ENCODE assay signal across 41 mouse cellular contexts in genomic region chr7:19050172-19050571, GRCm38 (mm10). TPM values are rescaled to one million over a fixed set of nuclear protein-coding genes. Genes with fewer than 3 reads are reported as not detected.
A peak's percentile ranks its signal among the peaks of the same experiment; 100 is the strongest.
DNase-seq lines count a peak whose midpoint lies in the region; ATAC-seq and TF ChIP-seq lines count a peak whose summit lies in the region.
"Had no signal": no experiment of that assay in that cellular context is flagged by ENCODE, and none has a peak within 500 bp of the region (broad histone marks: within the 10 kb centered on the region; RNA-seq: fewer than 3 reads in every experiment).

No protein-coding gene starts in this region.

- WGBS in forebrain, postnatal 0 days: 84% methylated on average over 8 of the region's 8 CpGs
- WGBS in forebrain, embryonic 10.5 days: 89% methylated on average over 8 of the region's 8 CpGs
- WGBS in olfactory bulb, adult 2 months: 43% methylated on average over 8 of the region's 8 CpGs

- H3K9ac ChIP-seq in forebrain, postnatal 0 days: no peak overlapping the region
- H3K9ac ChIP-seq: embryonic facial prominence, embryonic 12.5 days; hindbrain, embryonic 15.5 days; limb, embryonic 13.5 days; liver, embryonic 13.5 days; neural tube, embryonic 15.5 days had no signal

- no peak for TF ChIP-seq CTCF in forebrain, postnatal 0 days (IDR thresholded peaks at IDR 0.05; ENCODE audit: low read depth)
- TF ChIP-seq CTCF in olfactory bulb, adult 2 months (IDR thresholded peaks at IDR 0.05; ENCODE audit: insufficient read depth, low read depth, low read length): no peak

- H3K36me3 ChIP-seq in forebrain, postnatal 0 days (ENCODE audit: insufficient read depth): peaks cover 72% of the 10 kb centered on the region
- H3K36me3 ChIP-seq in forebrain, embryonic 10.5 days (replicated peaks): peaks cover 97% of the 10 kb centered on the region

- no peak overlapping the region for H3K4me3 ChIP-seq in forebrain, postnatal 0 days (ENCODE audit: low read depth, low read length)
- H3K4me3 ChIP-seq in forebrain, embryonic 10.5 days: no peak overlapping the region
- no peak overlapping the region for H3K4me3 ChIP-seq in olfactory bulb, adult 2 months (ENCODE audit: insufficient read depth, low read depth, low read length)
- H3K4me3 ChIP-seq: embryonic facial prominence, embryonic 12.5 days; gastrocnemius, adult 2 months; heart, adult 2 months; hindbrain, embryonic 10.5 days; hindbrain, embryonic 15.5 days; limb, embryonic 13.5 days; liver, embryonic 13.5 days; neural tube, embryonic 15.5 days had no signal

- H3K4me2 ChIP-seq in forebrain, postnatal 0 days (ENCODE audit: low read depth): no peak overlapping the region
- H3K4me2 ChIP-seq: embryonic facial prominence, embryonic 12.5 days; hindbrain, embryonic 15.5 days; limb, embryonic 13.5 days; liver, embryonic 13.5 days; neural tube, embryonic 15.5 days had no signal

- no peak for TF ChIP-seq POLR2A in olfactory bulb, adult 2 months (IDR thresholded peaks at IDR 0.05; ENCODE audit: insufficient read depth, low read depth, low read length)

- intact Hi-C loops in left cerebral cortex, postnatal 10 days (cut with DNase I): no loop called here

- 0 out of 2 replicates have a peak, but pooled peaks have one; percentile 7 for ATAC-seq in forebrain, postnatal 0 days
- ATAC-seq: forebrain, embryonic 16.5 days; inflammation-experienced regulatory T-cells, adult 6 months; lung, postnatal 0 days; Patski had no signal

- DNase-seq in forebrain, postnatal 0 days: no peak
- DNase-seq in forebrain, embryonic 10.5 days (ENCODE audit: extremely low spot score, low spot score): no peak
- peak; percentile 36 to 70 for DNase-seq in left cerebral cortex, adult 18-20 months (ENCODE audit: low spot score in 2 of 2)
- no peak for DNase-seq in left cerebral cortex, postnatal 10 days (ENCODE audit: extremely low spot score in 1 of 2, low spot score in 2 of 2)
- peak; percentile 66 for DNase-seq in right cerebral cortex, adult 18-20 months
- no peak for DNase-seq in right cerebral cortex, postnatal 10 days (ENCODE audit: low spot score in 2 of 2)
- no peak for DNase-seq in adrenal gland, adult 2 months
- DNase-seq: adrenal gland, postnatal 14 days; cerebellum, adult 18-20 months; cerebellum, postnatal 25 days; gastrocnemius, adult 2 months; gastrocnemius, postnatal 36 days; heart, adult 2 months; heart, postnatal 14 days; kidney, adult 11 months; kidney, postnatal 14 days; liver, embryonic 13.5 days; lung, adult 18-20 months; midbrain, embryonic 14.5 days; right cerebral cortex, postnatal 4 days; thymus, adult 18-20 months; thymus, postnatal 25 days had no signal

- H3K9me3 ChIP-seq in forebrain, postnatal 0 days (ENCODE audit: low read length): no peaks in the 10 kb centered on the region
- no peaks in the 10 kb centered on the region for H3K9me3 ChIP-seq in forebrain, embryonic 10.5 days
- H3K9me3 ChIP-seq: embryonic facial prominence, embryonic 12.5 days; hindbrain, embryonic 10.5 days; hindbrain, embryonic 15.5 days; limb, embryonic 13.5 days; liver, embryonic 13.5 days; neural tube, embryonic 15.5 days had no signal

- H3K4me1 ChIP-seq in forebrain, postnatal 0 days (ENCODE audit: insufficient read depth): no peaks in the 10 kb centered on the region
- peaks cover 14% of the 10 kb centered on the region for H3K4me1 ChIP-seq in forebrain, embryonic 10.5 days
- peaks cover 55% of the 10 kb centered on the region for H3K4me1 ChIP-seq in olfactory bulb, adult 2 months (ENCODE audit: control insufficient read depth, insufficient read depth, low read length)
- H3K4me1 ChIP-seq: liver, embryonic 13.5 days had no signal

- H3K27ac ChIP-seq in forebrain, postnatal 0 days (ENCODE audit: low read depth, low read length): 0 out of 2 replicates have a peak overlapping the region, but pooled peaks have one; percentile 4
- no peak overlapping the region for H3K27ac ChIP-seq in forebrain, embryonic 10.5 days
- peak overlapping the region; percentile 93 for H3K27ac ChIP-seq in olfactory bulb, adult 2 months (ENCODE audit: insufficient read depth, low read depth, low read length)
- H3K27ac ChIP-seq: embryonic facial prominence, embryonic 12.5 days; heart, adult 2 months; hindbrain, embryonic 10.5 days; hindbrain, embryonic 15.5 days; limb, embryonic 13.5 days; liver, embryonic 13.5 days; macrophage; neural tube, embryonic 15.5 days had no signal

- H3K27me3 ChIP-seq in forebrain, postnatal 0 days (ENCODE audit: insufficient read depth, low read length): no peaks in the 10 kb centered on the region
- H3K27me3 ChIP-seq in forebrain, embryonic 10.5 days (ENCODE audit: poor library complexity, severe bottlenecking): no peaks in the 10 kb centered on the region
- H3K27me3 ChIP-seq: embryonic facial prominence, embryonic 12.5 days; hindbrain, embryonic 15.5 days; limb, embryonic 13.5 days; liver, embryonic 13.5 days; neural tube, embryonic 15.5 days; Patski had no signal

RNA-seq across cellular contexts. Expression of gene Rsph6a, which starts 4.3 kb away (rescaled TPM):
- 0.19 and 0.23 TPM in 2 replicates for total RNA-seq in forebrain, postnatal 0 days (2014; rRNA removed)
- polyA plus RNA-seq in forebrain, postnatal 0 days (2015; fragmentation: Nextera tagmentation; extraction: Ambion mirVana): 0.09 and 0.23 TPM in 2 replicates
- not detected in 2 replicates for polyA plus RNA-seq in forebrain, embryonic 10.5 days (2016; fragmentation: Nextera tagmentation; extraction: Ambion mirVana)
- total RNA-seq in left cerebral cortex, adult 18-20 months (2021): under 1 TPM in 1 of 2 experiments, not detected in 1; 0.35 TPM
- total RNA-seq in left cerebral cortex, postnatal 10 days (2021): under 1 TPM; 0.22 to 0.41 TPM
- polyA plus RNA-seq in olfactory bulb, adult 2 months (2012; ENCODE audit: insufficient read depth, insufficient read length, low replicate concordance, missing spikeins): not detected in 2 replicates
- total RNA-seq in adrenal gland, adult 2 months (2021): not detected
- polyA plus RNA-seq in adrenal gland, adult 2 months (2012; rRNA removed): not detected in 2 replicates
- total RNA-seq: adrenal gland, postnatal 14 days; gastrocnemius, adult 2 months; gastrocnemius, postnatal 36 days; heart, adult 2 months; heart, postnatal 14 days; layer of hippocampus, adult 18-20 months; megakaryocyte-erythroid progenitor cell, adult 5-6 weeks had no signal
- polyA plus RNA-seq: embryonic facial prominence, embryonic 12.5 days; forebrain, embryonic 11.5 days; heart, embryonic 14.5 days; hindbrain, embryonic 10.5 days; inflammation-experienced regulatory T-cells, adult 6 months; kidney, embryonic 14.5 days; limb, embryonic 13.5 days; liver, embryonic 13.5 days; lung, postnatal 0 days; macrophage; Patski had no signal

RNA-seq across cellular contexts. Expression of gene Dmwd, which starts 25.9 kb away (rescaled TPM):
- 96.5 and 122 TPM in 2 replicates for total RNA-seq in forebrain, postnatal 0 days (2014; rRNA removed)
- 43.6 and 43.8 TPM in 2 replicates for polyA plus RNA-seq in forebrain, postnatal 0 days (2015; fragmentation: Nextera tagmentation; extraction: Ambion mirVana)
- polyA plus RNA-seq in forebrain, embryonic 10.5 days (2016; fragmentation: Nextera tagmentation; extraction: Ambion mirVana): 14.4 and 16.3 TPM in 2 replicates
- 100 to 1,000 TPM; 143 TPM for total RNA-seq in left cerebral cortex, adult 18-20 months (2021)
- total RNA-seq in left cerebral cortex, postnatal 10 days (2021): 100 to 1,000 TPM; 155 to 157 TPM
- polyA plus RNA-seq in olfactory bulb, adult 2 months (2012; ENCODE audit: insufficient read depth, insufficient read length, low replicate concordance, missing spikeins): not detected in 2 replicates
- 10 to 100 TPM; 44.2 to 58.5 TPM for total RNA-seq in adrenal gland, adult 2 months (2021)
- polyA plus RNA-seq in adrenal gland, adult 2 months (2012; rRNA removed): 144 and 152 TPM in 2 replicates

RNA-seq across cellular contexts. Expression of gene Sympk, which starts 26.0 kb away (rescaled TPM):
- total RNA-seq in forebrain, postnatal 0 days (2014; rRNA removed): 70.3 and 73.8 TPM in 2 replicates
- 16.6 and 20.0 TPM in 2 replicates for polyA plus RNA-seq in forebrain, postnatal 0 days (2015; fragmentation: Nextera tagmentation; extraction: Ambion mirVana)
- 41.2 and 46.3 TPM in 2 replicates for polyA plus RNA-seq in forebrain, embryonic 10.5 days (2016; fragmentation: Nextera tagmentation; extraction: Ambion mirVana)
- 100 to 1,000 TPM; 116 to 123 TPM for total RNA-seq in left cerebral cortex, adult 18-20 months (2021)
- 10 to 100 TPM; 85.6 to 87.6 TPM for total RNA-seq in left cerebral cortex, postnatal 10 days (2021)
- not detected in 2 replicates for polyA plus RNA-seq in olfactory bulb, adult 2 months (2012; ENCODE audit: insufficient read depth, insufficient read length, low replicate concordance, missing spikeins)
- 100 to 1,000 TPM in 1 of 2 experiments, 10 to 100 TPM in 1; 94.4 to 103 TPM for total RNA-seq in adrenal gland, adult 2 months (2021)
- 123 and 159 TPM in 2 replicates for polyA plus RNA-seq in adrenal gland, adult 2 months (2012; rRNA removed)

RNA-seq across cellular contexts. Expression of gene Foxa3, which starts 26.8 kb away (rescaled TPM):
- total RNA-seq in forebrain, postnatal 0 days (2014; rRNA removed): not detected in 2 replicates
- not detected in 2 replicates for polyA plus RNA-seq in forebrain, postnatal 0 days (2015; fragmentation: Nextera tagmentation; extraction: Ambion mirVana)
- not detected in 2 replicates for polyA plus RNA-seq in forebrain, embryonic 10.5 days (2016; fragmentation: Nextera tagmentation; extraction: Ambion mirVana)
- not detected for total RNA-seq in left cerebral cortex, adult 18-20 months (2021)
- total RNA-seq in left cerebral cortex, postnatal 10 days (2021): not detected
- not detected in 2 replicates for polyA plus RNA-seq in olfactory bulb, adult 2 months (2012; ENCODE audit: insufficient read depth, insufficient read length, low replicate concordance, missing spikeins)
- total RNA-seq in adrenal gland, adult 2 months (2021): not detected
- polyA plus RNA-seq in adrenal gland, adult 2 months (2012; rRNA removed): 0.08 and 0.24 TPM in 2 replicates
- total RNA-seq: gastrocnemius, adult 2 months; gastrocnemius, postnatal 36 days; heart, adult 2 months; heart, postnatal 14 days; layer of hippocampus, adult 18-20 months; layer of hippocampus, postnatal 14 days; left cerebral cortex, postnatal 25 days; megakaryocyte-erythroid progenitor cell, adult 5-6 weeks; MEL had no signal
- polyA plus RNA-seq: forebrain, embryonic 11.5 days; forebrain, embryonic 16.5 days; heart, embryonic 14.5 days; hindbrain, embryonic 10.5 days; hindbrain, embryonic 15.5 days; inflammation-experienced regulatory T-cells, adult 6 months; kidney, embryonic 14.5 days; macrophage; midbrain, embryonic 14.5 days had no signal

RNA-seq across cellular contexts. Expression of gene Dmpk, which starts 33.5 kb away (rescaled TPM):
- 16.2 and 20.8 TPM in 2 replicates for total RNA-seq in forebrain, postnatal 0 days (2014; rRNA removed)
- 2.2 and 3.0 TPM in 2 replicates for polyA plus RNA-seq in forebrain, postnatal 0 days (2015; fragmentation: Nextera tagmentation; extraction: Ambion mirVana)
- polyA plus RNA-seq in forebrain, embryonic 10.5 days (2016; fragmentation: Nextera tagmentation; extraction: Ambion mirVana): 8.3 and 9.1 TPM in 2 replicates
- total RNA-seq in left cerebral cortex, adult 18-20 months (2021): 10 to 100 TPM; 26.6 to 32.0 TPM
- 10 to 100 TPM; 30.2 to 31.5 TPM for total RNA-seq in left cerebral cortex, postnatal 10 days (2021)
- not detected in 2 replicates for polyA plus RNA-seq in olfactory bulb, adult 2 months (2012; ENCODE audit: insufficient read depth, insufficient read length, low replicate concordance, missing spikeins)
- 100 to 1,000 TPM; 130 to 142 TPM for total RNA-seq in adrenal gland, adult 2 months (2021)
- polyA plus RNA-seq in adrenal gland, adult 2 months (2012; rRNA removed): 743 and 836 TPM in 2 replicates
- polyA plus RNA-seq: inflammation-experienced regulatory T-cells, adult 6 months had no signal

Comparison
In these comparisons a context has a peak if more than half of its experiments do, and no peak if none do; other contexts are left out.
1. DNase-seq: peak in left cerebral cortex, adult 18-20 months (2 of 2) and right cerebral cortex, adult 18-20 months (single experiment); none in forebrain, postnatal 0 days (single experiment), forebrain, embryonic 10.5 days (single experiment), left cerebral cortex, postnatal 10 days (0 of 2), right cerebral cortex, postnatal 10 days (0 of 2) and adrenal gland, adult 2 months (single experiment).